Mouse (Mus musculus) kidney, adult 2 months (tissue): ENCODE data around the gene 6030498E09Rik.

Experiments used
- CTCF ChIP-seq: fragments of 200-500 bp; conservative IDR thresholded peaks from 2 replicates; pipeline ENCODE4 v1.5.1; 2011; ENCODE audit warnings: low read depth, mild to moderate bottlenecking, control low read depth, low read length, moderate library complexity, mixed read lengths; ENCODE audit not compliant: insufficient read depth, insufficient read length
- POLR2A ChIP-seq: fragments of 200-500 bp; IDR thresholded peaks from one replicate; pipeline ENCODE4 v1.6.1; 2011; ENCODE audit warnings: low read depth, low read length, control low read depth

DNA sequence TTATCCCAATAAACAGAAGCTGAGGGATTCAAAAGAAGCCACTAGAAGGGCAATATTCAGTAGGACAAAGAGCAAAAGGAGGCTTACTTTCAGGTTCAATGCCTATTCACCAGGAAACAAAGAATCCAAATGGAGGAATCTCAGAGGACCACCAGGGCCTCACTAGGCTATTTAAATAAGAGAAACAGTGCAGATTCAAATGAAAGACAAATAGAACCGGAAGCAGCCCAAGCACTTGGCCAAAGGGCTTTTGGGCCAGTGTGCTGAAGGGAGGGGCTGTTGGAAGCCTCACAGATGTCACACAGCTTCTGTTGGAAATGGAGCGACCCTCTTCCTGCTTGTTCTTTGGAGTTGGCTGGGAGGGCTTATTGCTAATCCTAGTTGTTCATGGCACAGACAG lies 41.8 kb upstream of the 6030498E09Rik start:
- no peak for TF ChIP-seq CTCF
- TF ChIP-seq POLR2A = no peak
